Mouse (Mus musculus): ENCODE data around the gene Gpr157. TPM values are rescaled to one million over a fixed set of nuclear protein-coding genes. Genes with fewer than 3 reads are reported as not detected.
A peak's percentile ranks its signal among the peaks of the same experiment; 100 is the strongest.

The Gpr157 gene
- polyA plus RNA-seq, 1 experiment: 1.9 TPM

- TF ChIP-seq POLR2A (IDR thresholded peaks at IDR 0.05; ENCODE audit: extremely low read depth, insufficient read depth, low read length) (no peak), CTCF (IDR thresholded peaks at IDR 0.05; ENCODE audit: extremely low read depth, insufficient read depth, low read length) (no peak)
- Histone ChIP-seq H3K27ac (ENCODE audit: insufficient read depth, low read length) (no peak overlapping the region), H3K4me1 (ENCODE audit: control insufficient read depth, insufficient read depth, low read length) (no peaks in the 10 kb centered on the region), H3K4me3 (ENCODE audit: insufficient read depth, low read length) (peak overlapping the region; percentile 50)
Observed at GRCm38 (mm10) chr4:150086841-150087160, 364 bp upstream of the Gpr157 start.

GRCm38 (mm10) chr4:150087890-150088530 is 845 bp downstream of the Gpr157 start:
- Histone ChIP-seq H3K4me3 (ENCODE audit: insufficient read depth, low read length) (peak overlapping the region; percentile 50), H3K4me1 (ENCODE audit: control insufficient read depth, insufficient read depth, low read length) (no peaks in the 10 kb centered on the region), H3K27ac (ENCODE audit: insufficient read depth, low read length) (no peak overlapping the region)
- TF ChIP-seq POLR2A (IDR thresholded peaks at IDR 0.05; ENCODE audit: extremely low read depth, insufficient read depth, low read length): no peak
- TF ChIP-seq CTCF (IDR thresholded peaks at IDR 0.05; ENCODE audit: extremely low read depth, insufficient read depth, low read length): no peak

GRCm38 (mm10) chr4:150089121-150089520 is 2.0 kb downstream of the Gpr157 start:
- no peak overlapping the region for H3K27ac ChIP-seq (ENCODE audit: insufficient read depth, low read length)
- no peak overlapping the region for H3K4me3 ChIP-seq (ENCODE audit: insufficient read depth, low read length)
- H3K4me1 ChIP-seq (ENCODE audit: control insufficient read depth, insufficient read depth, low read length): no peaks in the 10 kb centered on the region
- TF ChIP-seq CTCF (IDR thresholded peaks at IDR 0.05; ENCODE audit: extremely low read depth, insufficient read depth, low read length) (no peak), POLR2A (IDR thresholded peaks at IDR 0.05; ENCODE audit: extremely low read depth, insufficient read depth, low read length) (no peak)

- H3K27ac ChIP-seq (ENCODE audit: insufficient read depth, low read length): no peak overlapping the region
- peak; percentile 46 for TF ChIP-seq CTCF (IDR thresholded peaks at IDR 0.05; ENCODE audit: extremely low read depth, insufficient read depth, low read length)
- TF ChIP-seq POLR2A (IDR thresholded peaks at IDR 0.05; ENCODE audit: extremely low read depth, insufficient read depth, low read length): no peak
- H3K4me3 ChIP-seq (ENCODE audit: insufficient read depth, low read length): no peak overlapping the region
- no peaks in the 10 kb centered on the region for H3K4me1 ChIP-seq (ENCODE audit: control insufficient read depth, insufficient read depth, low read length)
Observed at GRCm38 (mm10) chr4:150091887-150092582, 4.9 kb downstream of the Gpr157 start.

- TF ChIP-seq POLR2A (IDR thresholded peaks at IDR 0.05; ENCODE audit: extremely low read depth, insufficient read depth, low read length): no peak
- TF ChIP-seq CTCF (IDR thresholded peaks at IDR 0.05; ENCODE audit: extremely low read depth, insufficient read depth, low read length): no peak
- Histone ChIP-seq H3K4me1 (ENCODE audit: control insufficient read depth, insufficient read depth, low read length) (no peaks in the 10 kb centered on the region), H3K27ac (ENCODE audit: insufficient read depth, low read length) (no peak overlapping the region), H3K4me3 (ENCODE audit: insufficient read depth, low read length) (no peak overlapping the region)
Observed at GRCm38 (mm10) chr4:150092583-150092902, 5.4 kb downstream of the Gpr157 start.

- no peak overlapping the region for H3K4me3 ChIP-seq (ENCODE audit: insufficient read depth, low read length)
- TF ChIP-seq POLR2A (IDR thresholded peaks at IDR 0.05; ENCODE audit: extremely low read depth, insufficient read depth, low read length) (no peak), CTCF (IDR thresholded peaks at IDR 0.05; ENCODE audit: extremely low read depth, insufficient read depth, low read length) (no peak)
- H3K27ac ChIP-seq (ENCODE audit: insufficient read depth, low read length): no peak overlapping the region
- no peaks in the 10 kb centered on the region for H3K4me1 ChIP-seq (ENCODE audit: control insufficient read depth, insufficient read depth, low read length)
Observed at GRCm38 (mm10) chr4:150093560-150094462, 6.6 kb downstream of the Gpr157 start.

GRCm38 (mm10) chr4:150094463-150094789 is 7.3 kb downstream of the Gpr157 start:
- Histone ChIP-seq H3K4me3 (ENCODE audit: insufficient read depth, low read length) (no peak overlapping the region), H3K27ac (ENCODE audit: insufficient read depth, low read length) (no peak overlapping the region), H3K4me1 (ENCODE audit: control insufficient read depth, insufficient read depth, low read length) (no peaks in the 10 kb centered on the region)
- TF ChIP-seq POLR2A (IDR thresholded peaks at IDR 0.05; ENCODE audit: extremely low read depth, insufficient read depth, low read length): no peak
- TF ChIP-seq CTCF (IDR thresholded peaks at IDR 0.05; ENCODE audit: extremely low read depth, insufficient read depth, low read length): no peak

GRCm38 (mm10) chr4:150096309-150096708 is 9.1 kb downstream of the Gpr157 start:
- Histone ChIP-seq H3K27ac (ENCODE audit: insufficient read depth, low read length) (no peak overlapping the region), H3K4me3 (ENCODE audit: insufficient read depth, low read length) (no peak overlapping the region), H3K4me1 (ENCODE audit: control insufficient read depth, insufficient read depth, low read length) (no peaks in the 10 kb centered on the region)
- TF ChIP-seq POLR2A (IDR thresholded peaks at IDR 0.05; ENCODE audit: extremely low read depth, insufficient read depth, low read length): no peak
- TF ChIP-seq CTCF (IDR thresholded peaks at IDR 0.05; ENCODE audit: extremely low read depth, insufficient read depth, low read length): no peak

- no peak for TF ChIP-seq CTCF (IDR thresholded peaks at IDR 0.05; ENCODE audit: extremely low read depth, insufficient read depth, low read length)
- no peak for TF ChIP-seq POLR2A (IDR thresholded peaks at IDR 0.05; ENCODE audit: extremely low read depth, insufficient read depth, low read length)
- H3K4me3 ChIP-seq (ENCODE audit: insufficient read depth, low read length): no peak overlapping the region
Observed at GRCm38 (mm10) chr4:150097847-150098246, 10.7 kb downstream of the Gpr157 start.

More at GRCm38 (mm10) chr4:150097847-150098246, 10.7 kb downstream of the Gpr157 start:
- Histone ChIP-seq H3K27ac (ENCODE audit: insufficient read depth, low read length) (no peak overlapping the region), H3K4me1 (ENCODE audit: control insufficient read depth, insufficient read depth, low read length) (no peaks in the 10 kb centered on the region)
